In the genomic region with DNA sequence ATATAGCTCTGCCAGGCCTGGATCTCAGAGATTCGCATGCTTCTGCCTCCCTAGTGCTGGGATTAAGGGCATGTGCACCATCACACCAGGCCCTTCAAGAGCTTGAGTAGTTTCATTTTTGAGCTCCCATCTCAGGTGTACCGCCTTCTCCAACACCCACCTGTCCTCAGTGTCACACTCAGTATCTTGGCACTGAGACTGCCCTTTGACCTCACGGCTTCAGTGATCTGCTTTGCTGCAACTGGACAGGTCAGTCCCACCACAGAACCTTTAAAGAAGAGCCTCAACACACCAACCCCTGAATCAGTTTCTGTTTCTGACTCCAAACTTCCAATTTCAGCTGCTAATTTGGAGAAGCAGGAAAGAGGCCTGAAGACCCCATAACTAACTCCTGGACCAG, we compare ENCODE assay signal across 25 mouse cellular contexts.
"Had no signal": no experiment of that assay in that cellular context is flagged by ENCODE, and none has a peak within 500 bp of the region (broad histone marks: within the 10 kb centered on the region; RNA-seq: fewer than 3 reads in every experiment).

No protein-coding gene starts in this region.

- H3K27me3 ChIP-seq: hindbrain, embryonic 12.5 days; intestine, embryonic 15.5 days; limb, embryonic 12.5 days; liver, embryonic 13.5 days; liver, embryonic 15.5 days had no signal

- H3K27ac ChIP-seq: gastrocnemius, adult 2 months; hindbrain, embryonic 10.5 days; hindbrain, embryonic 12.5 days; hindbrain, embryonic 14.5 days; intestine, embryonic 15.5 days; layer of hippocampus, adult 2 months; left cerebral cortex, adult 2 months; limb, embryonic 12.5 days had no signal

- H3K9me3 ChIP-seq: hindbrain, embryonic 10.5 days; hindbrain, embryonic 12.5 days; intestine, embryonic 15.5 days; limb, embryonic 10.5 days; limb, embryonic 12.5 days; liver, embryonic 13.5 days; liver, embryonic 15.5 days had no signal

- DNase-seq: forebrain, postnatal 0 days; gastrocnemius, adult 2 months; gastrocnemius, postnatal 10 days; gastrocnemius, postnatal 25 days; heart, postnatal 10 days; heart, postnatal 4 days; kidney, adult 18-20 months; kidney, adult 8-10 months; kidney, postnatal 10 days; kidney, postnatal 4 days; liver; liver, embryonic 13.5 days; liver, postnatal 0 days had no signal

- H3K9ac ChIP-seq: forebrain, postnatal 0 days; hindbrain, embryonic 12.5 days; hindbrain, embryonic 14.5 days; intestine, embryonic 15.5 days; limb, embryonic 12.5 days; liver, embryonic 13.5 days; liver, embryonic 15.5 days; liver, postnatal 0 days had no signal

- H3K4me3 ChIP-seq: gastrocnemius, adult 2 months; hindbrain, embryonic 10.5 days; hindbrain, embryonic 12.5 days; intestine, embryonic 15.5 days; layer of hippocampus, adult 2 months; left cerebral cortex, adult 2 months; limb, embryonic 10.5 days; limb, embryonic 12.5 days; liver, embryonic 13.5 days; liver, embryonic 15.5 days had no signal

- H3K4me2 ChIP-seq: hindbrain, embryonic 12.5 days; hindbrain, embryonic 14.5 days; intestine, embryonic 15.5 days; limb, embryonic 12.5 days; liver, embryonic 13.5 days; liver, embryonic 15.5 days had no signal

- ATAC-seq: forebrain, postnatal 0 days; hindbrain, embryonic 16.5 days; inflammation-experienced regulatory T-cells, adult 6 months; intestine, embryonic 15.5 days; intestine, postnatal 0 days; liver, postnatal 0 days had no signal

- H3K36me3 ChIP-seq: hindbrain, embryonic 10.5 days; intestine, embryonic 15.5 days; limb, embryonic 10.5 days; limb, embryonic 12.5 days had no signal
